Mouse (Mus musculus): ENCODE measurements around the gene Dnal1.
"Not testable (repeated sequence)": the region's sequence is repeated elsewhere in the genome, so short reads cannot be mapped to it uniquely, and the experiment has no call there.

The Dnal1 gene

GRCm38 (mm10) chr12:84114153-84114994, at the start of gene Dnal1:
TSS of gene Dnal1 (plus strand) at chr12:84114366.
- peak; percentile 36 to 85 for DNase-seq (ENCODE audit: low spot score in 2 of 2)

DNA sequence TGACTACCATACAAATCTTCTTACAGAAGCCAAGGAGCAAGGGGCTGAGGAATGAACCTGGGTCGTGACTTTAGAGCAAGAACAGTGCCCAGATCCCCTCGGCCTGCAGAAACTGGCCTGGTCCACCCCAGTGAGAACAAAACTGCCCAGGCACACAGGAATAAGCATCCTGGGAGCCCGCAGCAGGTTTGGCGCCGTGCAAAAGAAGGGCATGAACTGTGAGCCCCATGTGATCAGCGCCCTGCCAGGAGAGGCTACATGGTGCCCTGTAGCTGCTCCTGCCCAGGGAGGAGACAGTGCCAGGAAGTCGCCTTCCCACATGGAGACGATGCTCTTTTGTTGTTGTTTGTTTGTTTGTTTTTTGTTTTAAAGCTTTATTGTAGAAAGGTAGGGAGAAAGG, 49.5 kb upstream of the Dnal1 start:
- no peak for DNase-seq (ENCODE audit: low spot score in 2 of 2)

DNA sequence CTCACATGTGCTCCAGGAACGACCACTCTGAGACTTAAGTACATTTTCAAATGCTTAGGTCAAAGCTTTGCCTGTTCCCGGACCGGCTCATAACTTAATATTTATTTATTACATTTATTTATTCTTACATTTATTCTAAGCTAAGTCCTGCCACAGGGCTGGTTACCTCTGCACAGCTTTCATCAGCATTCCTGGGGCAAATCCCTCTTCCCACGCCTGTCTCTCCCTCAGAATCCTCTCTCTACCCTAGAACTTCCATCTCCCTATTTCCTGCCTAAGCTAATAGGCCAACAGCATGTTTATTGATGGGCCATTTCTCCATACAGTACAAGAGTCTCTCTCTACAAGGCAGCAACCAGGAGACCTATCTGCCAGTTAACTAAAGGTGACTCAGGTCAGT, 46.4 kb upstream of the Dnal1 start:
- DNase-seq (ENCODE audit: low spot score in 2 of 2) = no peak

- DNase-seq (ENCODE audit: low spot score in 2 of 2) = no peak
Measured at GRCm38 (mm10) chr12:84068296-84068695, 45.9 kb upstream of the Dnal1 start.

DNA sequence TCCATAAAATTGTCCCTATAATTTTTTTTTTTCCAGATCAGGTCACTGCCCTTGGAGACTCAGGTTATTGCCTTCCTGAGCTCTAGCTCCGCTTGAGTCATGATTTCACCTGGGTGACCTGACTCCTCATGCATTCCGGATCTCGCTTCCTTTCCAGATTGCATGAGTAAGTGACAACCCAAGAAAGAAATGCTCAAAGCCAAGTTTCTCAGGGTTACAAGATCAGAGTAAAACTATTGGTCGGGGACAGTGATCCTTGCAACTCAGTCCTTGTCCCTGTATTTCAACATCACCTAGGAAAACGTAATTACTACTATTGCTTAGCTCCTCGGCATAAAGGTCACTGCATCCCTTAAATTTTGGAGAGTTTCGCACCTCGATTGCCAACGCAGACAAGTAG, 45.2 kb upstream of the Dnal1 start, which contains the start of gene Acot5:
Acot5 (plus strand) TSS at position 340 of the 400 bp plus-strand sequence.
- DNase-seq (ENCODE audit: low spot score in 2 of 2) = no peak

- peak; percentile 18 to 46 for DNase-seq (ENCODE audit: low spot score in 2 of 2)
Measured at GRCm38 (mm10) chr12:84069582-84069981, 44.6 kb upstream of the Dnal1 start.

- no peak for DNase-seq (ENCODE audit: low spot score in 2 of 2)
Measured at GRCm38 (mm10) chr12:84071696-84072095, 42.5 kb upstream of the Dnal1 start.

GRCm38 (mm10) chr12:84077371-84077990, 36.7 kb upstream of the Dnal1 start:
- no peak for DNase-seq (ENCODE audit: low spot score in 2 of 2)

GRCm38 (mm10) chr12:84083842-84084241, 30.3 kb upstream of the Dnal1 start:
- no peak for DNase-seq (ENCODE audit: low spot score in 2 of 2)

DNA sequence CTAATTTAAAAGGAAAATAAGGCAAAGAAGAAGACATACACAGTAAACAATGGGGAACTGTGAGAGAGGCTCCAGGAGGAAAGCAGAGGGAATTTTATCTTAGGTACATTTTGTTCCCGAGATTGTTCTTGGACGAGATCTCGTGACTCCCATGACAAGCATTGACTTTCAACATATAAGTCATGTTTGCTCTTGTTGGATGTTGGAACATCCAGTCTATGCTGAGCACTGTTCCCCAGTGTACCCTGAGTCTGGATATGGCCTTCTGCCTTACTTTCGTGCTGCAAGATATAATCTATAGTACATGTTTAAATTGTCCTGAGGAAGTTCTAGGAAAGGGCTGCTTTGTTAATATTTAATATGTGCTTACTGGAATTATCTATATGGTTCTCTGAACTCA, 29.6 kb upstream of the Dnal1 start:
- no peak for DNase-seq (ENCODE audit: low spot score in 2 of 2)

DNA sequence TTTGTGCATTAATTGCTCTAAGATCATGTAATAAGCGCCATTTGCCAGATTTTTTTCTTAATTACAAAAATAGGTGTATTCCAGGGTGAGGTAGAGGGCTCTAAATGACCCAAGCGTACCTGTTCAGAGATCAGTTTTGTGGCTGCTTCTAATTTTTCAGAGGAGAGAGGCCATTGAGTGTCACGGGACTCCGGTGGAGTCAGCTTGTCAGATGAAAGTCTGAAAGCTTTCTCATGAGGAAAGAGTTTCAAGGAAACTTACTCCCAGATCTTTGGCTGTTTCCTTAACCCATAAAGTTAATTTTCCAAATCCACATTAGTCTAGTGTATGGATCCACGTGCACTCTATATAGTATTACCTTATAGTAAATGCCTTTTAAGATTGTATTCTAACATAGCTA, 19.5 kb upstream of the Dnal1 start:
- DNase-seq (ENCODE audit: low spot score in 2 of 2) = not testable (repeated sequence)

GRCm38 (mm10) chr12:84099605-84100004, 14.6 kb upstream of the Dnal1 start:
- DNase-seq (ENCODE audit: low spot score in 2 of 2) = no peak

GRCm38 (mm10) chr12:84100071-84100470, 14.1 kb upstream of the Dnal1 start:
- DNase-seq (ENCODE audit: low spot score in 2 of 2) = no peak

GRCm38 (mm10) chr12:84100604-84101492, 13.3 kb upstream of the Dnal1 start, which contains the start of gene Acot6:
TSS of gene Acot6 (plus strand) at chr12:84100654.
- DNase-seq (ENCODE audit: low spot score in 2 of 2) = peak; percentile 39 to 45

DNA sequence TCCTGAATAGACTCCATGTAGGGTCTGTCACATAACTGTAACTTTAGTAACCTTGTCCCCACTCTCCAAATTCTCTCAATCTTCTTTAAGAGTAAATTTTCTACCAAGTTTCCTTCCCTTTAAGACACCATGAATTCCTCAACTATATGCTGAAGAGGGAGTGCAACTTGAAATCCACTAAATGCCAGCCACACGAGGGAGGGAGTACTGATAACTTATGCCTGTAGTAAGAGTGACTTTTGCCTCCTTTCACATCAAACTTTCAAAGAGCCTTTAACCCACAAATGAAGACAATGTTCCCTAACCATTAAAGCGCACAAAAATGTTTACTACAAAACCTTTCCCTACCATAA, 12.7 kb upstream of the Dnal1 start:
- DNase-seq (ENCODE audit: low spot score in 2 of 2) = no peak

DNA sequence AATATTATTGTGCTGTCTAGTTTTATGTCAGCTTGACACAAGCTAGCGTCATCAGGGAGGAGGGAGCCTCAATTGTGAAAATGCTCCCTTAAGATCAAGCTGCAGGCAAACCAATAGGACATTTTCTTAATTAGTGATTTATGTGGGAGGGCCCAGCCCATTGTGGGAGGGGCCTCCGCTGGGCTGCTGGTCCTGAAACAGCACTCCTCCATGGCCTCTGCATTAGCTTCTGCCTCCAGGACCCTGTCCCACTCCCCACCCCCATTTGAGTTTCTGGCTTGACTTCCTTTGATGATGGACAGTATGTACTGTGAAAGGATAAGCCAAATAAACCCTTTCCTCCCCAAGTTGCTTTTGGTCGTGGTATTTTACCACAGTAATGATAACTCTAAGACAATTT, 7.2 kb upstream of the Dnal1 start:
- DNase-seq (ENCODE audit: low spot score in 2 of 2) = no peak

DNA sequence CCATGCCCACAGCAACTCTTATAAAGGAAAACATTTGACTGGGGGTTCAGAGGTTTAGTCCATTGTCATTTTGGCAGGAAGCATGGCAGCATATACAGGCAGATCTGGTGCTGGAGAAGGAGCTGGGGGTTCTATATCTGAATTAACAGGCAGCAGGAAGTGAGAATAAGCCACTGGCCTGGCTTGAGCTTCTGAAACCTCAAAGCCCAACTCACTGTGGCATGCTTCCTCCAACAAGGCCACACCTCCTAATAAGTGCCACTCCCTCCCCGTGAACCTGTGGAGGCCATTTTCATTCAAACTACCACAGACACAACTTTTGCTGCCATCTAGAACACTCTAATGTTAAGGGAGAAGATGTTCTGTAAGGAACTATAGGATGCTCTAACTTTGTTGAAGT, 6.5 kb upstream of the Dnal1 start:
- DNase-seq (ENCODE audit: low spot score in 2 of 2) = no peak

DNA sequence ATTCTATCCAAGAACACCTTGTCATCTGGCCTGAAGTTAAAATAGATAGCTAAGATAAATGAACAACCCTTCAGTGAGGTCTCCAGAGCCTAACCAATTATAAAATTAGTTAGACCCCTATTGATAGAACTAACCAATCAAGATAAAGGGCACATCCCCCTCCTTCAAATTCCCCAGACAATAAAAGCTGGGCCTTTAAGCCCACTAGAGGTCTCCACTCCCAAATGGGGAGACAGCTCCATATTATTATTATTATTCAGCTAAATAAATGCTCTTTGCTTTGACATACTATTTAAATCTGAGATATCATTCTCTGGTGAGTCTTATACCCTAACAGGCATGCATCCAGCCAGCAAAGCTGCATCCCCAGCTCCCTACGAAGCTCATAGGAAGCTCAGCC, 4.2 kb upstream of the Dnal1 start:
- no peak for DNase-seq (ENCODE audit: low spot score in 2 of 2)

GRCm38 (mm10) chr12:84110814-84111213, 3.4 kb upstream of the Dnal1 start:
- no peak for DNase-seq (ENCODE audit: low spot score in 2 of 2)

DNA sequence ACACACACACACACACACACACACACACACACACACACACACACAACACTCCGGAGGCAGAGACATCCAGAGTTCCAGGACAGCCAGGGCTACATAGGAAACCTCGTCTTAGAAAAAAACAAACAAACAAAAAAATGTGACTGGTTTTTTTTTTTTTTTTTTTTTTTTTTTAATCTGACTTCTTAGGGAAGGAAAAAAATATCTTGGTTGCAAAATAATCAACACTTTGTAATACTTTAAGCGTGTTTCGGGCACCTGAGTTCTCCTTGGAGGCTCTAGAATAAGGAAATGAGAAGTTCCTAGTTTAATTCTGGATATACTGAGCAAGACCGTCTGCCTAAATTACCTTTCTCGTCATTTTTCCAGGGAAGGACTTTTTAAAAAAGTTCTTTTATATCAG, 490 bp upstream of the Dnal1 start:
- DNase-seq (ENCODE audit: low spot score in 2 of 2) = no peak

GRCm38 (mm10) chr12:84119584-84119983, 5.4 kb downstream of the Dnal1 start:
- DNase-seq (ENCODE audit: low spot score in 2 of 2) = no peak

GRCm38 (mm10) chr12:84125892-84126291, 11.7 kb downstream of the Dnal1 start:
- DNase-seq (ENCODE audit: low spot score in 2 of 2) = no peak

Measured in spleen, postnatal 10 days (tissue).